Mouse (Mus musculus) c-Kit-negative CD71-positive TER-119-positive erythroid progenitor cells, embryonic 14.5 days (primary cell): ENCODE results near the gene Cnn2.

Experiments used
- DNase-seq: peaks from one replicate; pipeline ENCODE4 v3.0.0-alpha.2; 2013; ENCODE audit warnings: low read depth, low spot score

The Cnn2 gene

GRCm38 (mm10) chr10:79991099-79991498, 2.7 kb downstream of the Cnn2 start:
- no peak for DNase-seq

GRCm38 (mm10) chr10:79991548-79991947, 3.2 kb downstream of the Cnn2 start:
- no peak for DNase-seq

GRCm38 (mm10) chr10:79994397-79995115, 6.2 kb downstream of the Cnn2 start:
- no peak for DNase-seq

- DNase-seq, result no peak
Observed at GRCm38 (mm10) chr10:79995636-79996035, 7.3 kb downstream of the Cnn2 start.

- peak; percentile 95 for DNase-seq
Observed at GRCm38 (mm10) chr10:79996272-79997033, 8.1 kb downstream of the Cnn2 start, which contains the start of gene Abca7. TSS of gene Abca7 (plus strand) at chr10:79996494.

GRCm38 (mm10) chr10:79997034-79997760, 8.8 kb downstream of the Cnn2 start:
- DNase-seq, result peak; percentile 80

- no peak for DNase-seq
Observed at GRCm38 (mm10) chr10:79997819-79998218, 9.4 kb downstream of the Cnn2 start.

GRCm38 (mm10) chr10:80001945-80002344, 13.6 kb downstream of the Cnn2 start:
- DNase-seq, result no peak

GRCm38 (mm10) chr10:80002829-80003228, 14.4 kb downstream of the Cnn2 start:
- no peak for DNase-seq

GRCm38 (mm10) chr10:80003374-80004232, 15.2 kb downstream of the Cnn2 start:
- no peak for DNase-seq

GRCm38 (mm10) chr10:80004233-80004705, 15.9 kb downstream of the Cnn2 start:
- DNase-seq, result no peak

GRCm38 (mm10) chr10:80011740-80012139, 23.4 kb downstream of the Cnn2 start:
- no peak for DNase-seq

- no peak for DNase-seq
Observed at GRCm38 (mm10) chr10:80013609-80014008, 25.2 kb downstream of the Cnn2 start.

- no peak for DNase-seq
Observed at GRCm38 (mm10) chr10:80014484-80015290, 26.3 kb downstream of the Cnn2 start.

GRCm38 (mm10) chr10:80015583-80015982, 27.2 kb downstream of the Cnn2 start:
- no peak for DNase-seq

GRCm38 (mm10) chr10:80016511-80016910, 28.1 kb downstream of the Cnn2 start, which contains the start of gene Arhgap45:
TSS of gene Arhgap45 (plus strand) at chr10:80016653.
- DNase-seq, result no peak

- DNase-seq, result no peak
Observed at GRCm38 (mm10) chr10:80016931-80017330, 28.5 kb downstream of the Cnn2 start.

- no peak for DNase-seq
Observed at GRCm38 (mm10) chr10:80017361-80017760, 29.0 kb downstream of the Cnn2 start.

GRCm38 (mm10) chr10:80017771-80018170, 29.4 kb downstream of the Cnn2 start:
- no peak for DNase-seq

GRCm38 (mm10) chr10:80018739-80019297, 30.4 kb downstream of the Cnn2 start:
- DNase-seq, result no peak
